Mouse (Mus musculus) lung, adult 2 months (tissue): Measurements from ENCODE around the gene Tbc1d20.

Experiments used
- CTCF ChIP-seq: fragments of 200-500 bp; IDR thresholded peaks from 2 replicates; pipeline ENCODE4 v1.5.1; 2011; ENCODE audit warnings: mild to moderate bottlenecking, low read length, control low read depth; ENCODE audit not compliant: insufficient read depth
- POLR2A ChIP-seq: fragments of 200-500 bp; IDR thresholded peaks from 2 replicates; pipeline ENCODE4 v1.6.1; 2011; ENCODE audit warnings: low read depth, mild to moderate bottlenecking, control low read depth, low read length, borderline replicate concordance; ENCODE audit errors: extremely low read depth

GRCm38 (mm10) chr2:152302862-152303261 lies 9.2 kb downstream of the Tbc1d20 start:
- TF ChIP-seq CTCF (no peak), POLR2A (no peak)
